Mouse (Mus musculus): Measurements from ENCODE around the gene Snap91.

Snap91 gene

DNA sequence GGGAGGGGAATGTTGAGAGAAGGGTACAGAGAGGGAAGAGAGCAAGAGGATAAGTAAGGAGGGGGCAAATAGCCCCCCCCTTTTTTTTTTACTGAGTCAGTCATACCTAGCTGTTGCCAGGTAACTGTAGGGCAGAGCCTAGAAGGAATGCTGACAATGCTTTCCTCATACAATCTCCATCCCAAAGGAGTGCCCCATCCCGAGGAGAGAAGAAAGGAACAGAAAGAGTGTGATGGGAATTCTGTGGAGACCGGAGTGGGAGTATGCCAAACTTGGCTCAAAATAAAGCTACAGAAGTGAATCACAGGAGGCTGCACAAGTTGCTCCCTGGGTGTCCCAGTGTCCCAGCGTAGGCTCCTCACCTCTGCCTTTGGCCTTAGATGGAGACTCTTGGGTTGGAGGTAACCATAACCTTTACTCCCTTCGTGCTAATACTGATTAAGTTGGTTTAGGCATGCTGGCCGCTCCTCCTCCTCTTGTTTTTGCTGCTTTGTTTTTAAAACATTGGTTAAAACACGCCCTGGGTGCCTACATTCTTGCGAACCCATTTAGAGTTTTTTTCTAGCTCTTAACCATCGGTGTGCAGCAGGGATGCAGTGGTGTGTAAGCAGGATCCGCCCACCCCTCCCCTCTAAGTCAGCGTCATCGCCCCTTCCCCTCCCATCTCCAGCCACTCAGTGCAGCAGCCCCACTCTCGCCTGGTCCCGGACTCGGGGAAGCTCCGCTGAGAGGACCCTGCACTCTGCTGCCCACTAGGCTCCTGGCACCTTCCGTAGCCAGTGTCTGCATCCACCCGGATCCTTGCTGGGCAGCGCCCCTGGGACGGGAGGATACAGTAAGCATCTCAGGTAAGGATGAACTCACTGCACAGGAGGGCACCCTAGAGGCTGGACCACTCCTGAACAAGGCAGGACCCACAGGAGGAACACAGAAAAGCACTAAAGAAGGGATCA is 137.2 kb downstream of the Snap91 start, which contains the start of gene Prss35:
Gene Prss35, plus strand, starts transcription at position 691 of the 953 bp plus-strand sequence.
- no peak for DNase-seq

DNA sequence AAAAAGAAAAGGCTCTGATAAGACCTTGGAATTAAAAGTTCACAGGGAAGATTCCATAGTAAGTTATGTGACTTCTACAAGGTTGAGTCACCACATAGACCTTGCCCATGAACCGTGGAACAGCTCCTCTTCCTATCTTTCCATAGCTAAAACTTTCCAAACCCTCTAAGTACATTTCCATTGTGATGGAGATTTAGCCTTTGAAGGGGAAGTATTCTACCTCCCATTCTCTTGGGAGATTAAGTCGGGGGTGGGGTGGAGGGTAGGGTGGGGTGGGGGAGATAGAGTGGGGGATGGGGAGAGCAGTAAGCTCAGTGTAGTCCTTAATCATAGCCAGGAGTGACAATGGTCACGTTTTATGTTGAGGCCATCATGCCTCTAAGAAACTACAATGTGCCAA is 140.5 kb downstream of the Snap91 start:
- DNase-seq: no peak

DNA sequence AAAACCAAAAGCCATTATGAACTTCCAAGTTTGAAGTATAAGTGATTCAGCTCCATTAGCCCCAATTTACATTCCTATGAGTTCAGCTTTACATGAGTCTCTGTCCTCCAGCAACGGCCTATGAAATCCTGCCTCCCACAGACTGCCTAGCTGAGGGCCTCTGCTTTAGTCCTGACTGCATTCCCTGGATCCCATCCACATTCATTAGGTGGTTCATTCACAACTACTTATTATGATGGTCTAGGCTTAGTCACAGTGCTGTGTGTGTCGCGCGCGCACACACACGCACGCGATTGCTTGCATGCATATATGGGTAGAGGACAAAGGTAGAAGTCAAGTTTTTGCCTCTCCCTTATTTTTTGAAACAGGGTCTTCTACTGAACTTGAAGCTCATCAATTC is 141.7 kb downstream of the Snap91 start:
- DNase-seq: no peak

DNA sequence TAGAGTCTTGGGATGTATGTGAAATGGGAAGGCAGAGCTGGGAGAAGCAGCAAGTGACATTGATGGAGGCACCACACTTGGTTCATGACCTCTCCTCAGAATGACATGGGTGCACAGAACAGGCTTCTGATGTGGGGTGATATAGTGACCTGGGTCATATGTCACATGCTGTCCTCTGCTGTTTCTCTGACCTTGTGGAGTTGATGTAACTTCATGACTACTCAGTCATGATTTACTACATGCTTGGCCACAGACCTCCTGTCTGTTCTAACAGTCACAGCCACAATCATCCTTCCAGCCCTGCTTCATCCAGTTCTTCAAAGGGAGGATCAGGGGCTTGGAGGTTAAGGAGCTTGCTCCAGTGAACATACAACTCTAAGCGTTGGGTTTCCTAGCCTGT is 142.4 kb downstream of the Snap91 start:
- no peak for DNase-seq

DNA sequence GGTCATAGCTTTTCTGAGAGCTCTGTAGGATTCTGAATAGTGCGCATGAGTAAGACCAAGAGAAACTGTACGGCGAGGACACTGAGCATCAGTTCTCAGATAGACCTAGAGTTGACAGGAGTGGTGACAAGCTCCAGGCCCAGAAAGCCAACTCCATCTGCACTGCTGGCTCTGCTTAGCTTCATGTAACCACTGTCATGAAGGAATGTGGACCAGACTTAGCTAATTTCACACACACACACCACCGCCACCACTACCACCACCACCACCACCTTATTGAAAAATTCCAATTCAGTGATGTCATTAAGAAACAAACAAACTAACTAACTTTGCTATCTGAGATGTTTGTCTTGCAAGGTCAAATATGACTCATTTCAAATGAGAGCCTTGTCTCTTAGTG is 143.5 kb downstream of the Snap91 start:
- DNase-seq: no peak

DNA sequence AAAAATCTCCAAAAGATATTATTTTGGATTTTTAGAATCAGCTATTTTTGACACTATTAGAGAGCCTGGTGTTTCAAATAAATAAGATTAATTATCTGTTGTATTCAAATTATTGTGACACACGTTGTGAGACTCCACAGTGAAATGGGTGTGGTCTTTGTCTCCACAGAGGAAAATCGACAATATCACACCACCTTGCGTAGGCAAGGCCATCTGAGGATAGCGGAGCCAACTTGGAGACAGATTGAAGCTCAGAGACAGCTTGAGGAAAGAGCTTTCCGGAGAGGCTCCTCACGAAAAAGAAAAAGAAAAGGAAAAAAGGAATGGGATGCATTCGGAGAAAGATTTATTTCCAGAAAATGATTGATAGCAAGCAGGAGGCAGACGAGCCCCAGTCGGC is 145.7 kb downstream of the Snap91 start:
- no peak for DNase-seq

DNA sequence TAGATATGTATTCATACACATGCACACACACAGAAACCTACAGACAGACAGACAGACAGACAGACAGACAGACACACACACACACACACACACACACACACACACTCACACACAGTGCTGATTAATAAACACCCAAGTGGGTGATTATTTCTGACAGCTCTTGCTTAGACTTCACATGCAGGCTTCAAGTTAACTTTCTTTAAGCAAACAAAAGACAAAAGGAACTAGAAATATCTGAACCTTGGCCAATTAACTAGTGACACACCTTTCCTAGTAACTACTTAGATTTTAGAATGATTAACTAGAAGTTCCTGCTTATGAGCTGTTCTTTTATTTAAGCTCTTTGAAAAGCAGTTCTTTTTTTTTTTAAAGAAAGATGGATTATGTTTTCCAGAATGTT is 146.1 kb downstream of the Snap91 start:
- DNase-seq: no peak

DNA sequence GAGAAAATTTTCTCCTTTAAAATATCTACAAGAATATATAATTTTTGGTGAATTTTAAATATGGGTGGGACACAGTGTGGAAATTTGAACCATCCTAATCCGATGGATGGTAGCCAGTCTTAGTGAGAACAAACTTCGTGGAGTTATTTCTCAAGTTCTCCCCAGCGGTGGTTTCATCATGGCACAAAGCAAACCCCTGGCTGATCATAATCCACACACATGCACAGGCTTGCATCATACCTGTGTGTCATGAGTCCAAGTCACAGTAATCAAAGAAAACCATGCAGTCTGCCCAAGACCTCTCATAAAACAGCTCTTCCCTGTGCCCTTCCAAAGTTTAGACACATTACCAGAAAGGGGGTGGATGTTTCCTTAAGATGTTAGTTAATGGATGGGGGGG is 150.6 kb downstream of the Snap91 start:
- no peak for DNase-seq

DNA sequence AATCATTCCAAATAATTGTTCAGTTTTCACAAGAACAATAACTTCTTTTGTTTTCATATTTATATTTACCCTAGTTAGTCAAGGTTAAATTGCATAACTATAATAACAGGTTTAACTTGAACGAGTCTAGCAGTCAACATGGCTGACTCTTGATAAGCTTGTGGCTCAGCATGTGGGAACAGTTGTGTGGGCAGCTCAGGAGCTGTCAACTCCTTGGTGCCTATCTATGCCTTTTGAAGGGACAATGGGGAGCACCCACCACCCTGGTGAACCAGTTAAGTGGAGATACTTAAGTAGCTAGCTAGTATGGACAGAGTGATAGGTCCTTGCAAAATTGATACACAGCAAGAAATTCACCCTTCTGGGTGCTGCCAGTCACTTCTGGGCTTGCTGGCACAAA is 151.4 kb downstream of the Snap91 start:
- DNase-seq: no peak

DNA sequence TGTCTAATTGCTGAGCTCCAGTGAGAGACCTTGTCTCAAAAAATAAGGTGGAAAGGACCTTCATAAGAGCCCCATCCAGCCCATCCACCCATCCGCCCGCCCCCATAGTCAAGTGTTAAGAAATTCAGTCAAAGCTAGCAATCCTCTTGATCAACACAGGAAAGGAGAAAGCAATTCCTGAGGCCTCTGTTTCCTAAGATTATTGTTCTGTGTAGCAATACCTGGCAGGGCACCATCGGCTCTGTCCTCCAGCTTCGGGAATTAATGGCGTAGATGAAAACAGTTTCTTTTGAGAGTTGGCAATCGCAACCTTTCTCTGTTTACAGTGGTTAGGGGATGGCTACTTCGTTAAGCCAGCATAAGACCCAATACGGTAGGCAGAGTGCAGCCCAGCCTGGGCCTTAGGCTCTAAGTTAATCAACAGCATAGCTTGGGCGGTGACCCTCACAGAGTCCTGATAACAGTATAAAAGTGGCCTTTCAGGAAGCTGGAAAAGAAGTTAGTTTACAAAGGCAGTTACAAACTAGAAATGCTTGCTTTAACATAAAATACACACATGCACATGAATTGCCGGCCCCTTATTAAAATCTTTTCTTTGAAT is 152.1 kb downstream of the Snap91 start:
- DNase-seq: no peak

DNA sequence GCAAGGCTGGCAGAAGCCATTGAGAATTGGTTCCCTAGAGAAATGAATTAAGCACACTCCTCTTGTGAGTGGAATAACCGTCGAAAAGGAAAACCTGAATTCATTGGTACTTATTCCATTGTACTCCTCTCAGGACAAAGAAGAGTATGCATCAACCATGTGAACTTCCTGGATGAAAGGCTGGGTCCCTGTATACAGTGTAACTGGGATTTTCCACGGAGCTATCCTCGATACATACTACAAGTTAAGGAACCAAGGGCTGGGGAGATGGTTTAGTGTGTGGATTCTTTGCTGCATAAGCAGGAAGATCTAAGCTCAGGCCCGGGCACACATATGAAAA is 154.1 kb downstream of the Snap91 start:
- no peak for DNase-seq

DNA sequence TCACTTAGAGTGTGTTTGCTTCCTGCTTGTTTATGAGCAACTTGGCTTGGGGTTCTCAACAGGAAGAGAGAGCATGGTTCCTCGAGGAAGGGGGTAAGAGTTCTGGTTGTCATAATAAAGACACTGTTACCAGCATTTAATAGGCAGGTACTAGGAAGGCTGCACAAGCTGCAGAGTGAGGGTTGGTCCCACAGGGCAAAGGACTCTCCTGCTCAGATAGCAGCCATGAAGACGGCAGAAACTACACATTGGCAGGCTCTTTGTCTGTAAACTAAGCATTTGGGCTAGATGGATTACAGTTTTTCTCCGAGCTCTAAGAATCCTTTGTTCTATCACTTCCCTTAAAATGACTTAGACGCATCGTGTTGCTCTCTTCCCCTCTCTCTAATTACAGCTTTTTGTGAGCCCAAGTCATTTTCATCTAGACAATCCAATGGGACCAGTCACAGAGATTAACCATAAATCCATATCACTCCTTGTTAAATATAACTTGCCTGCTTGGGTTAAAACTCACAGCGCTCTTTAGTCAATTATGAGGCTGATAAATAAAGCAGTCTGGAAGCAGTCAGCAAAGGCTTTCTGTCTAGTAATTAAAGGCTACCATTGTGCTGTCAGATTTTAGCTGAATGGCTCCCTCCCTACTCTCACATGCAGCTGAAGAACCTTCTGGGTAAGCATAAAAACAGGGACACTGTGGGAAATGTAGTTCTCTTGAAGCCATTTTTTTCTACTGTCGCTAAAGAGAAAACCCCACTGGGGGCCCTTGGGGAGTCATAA is 154.7 kb downstream of the Snap91 start:
- DNase-seq: no peak

DNA sequence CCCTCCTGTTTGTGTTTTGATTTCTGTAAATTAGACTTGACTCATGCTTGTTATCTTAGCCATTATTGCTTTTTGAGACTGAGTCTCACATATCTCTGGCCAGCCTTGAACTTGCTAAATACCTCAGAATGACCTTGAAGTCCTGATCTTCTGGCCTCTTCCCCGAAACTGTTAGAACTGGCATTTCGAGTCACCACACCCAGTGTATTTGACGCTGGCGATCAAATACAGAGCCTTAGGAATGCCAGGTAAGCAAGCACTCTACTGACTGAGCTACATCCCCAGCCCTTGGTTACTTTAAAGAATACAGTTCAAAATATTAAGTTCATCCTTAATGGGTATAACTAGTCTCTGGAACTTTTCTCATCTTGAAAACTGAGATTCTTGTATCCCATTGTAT is 155.4 kb downstream of the Snap91 start:
- DNase-seq: no peak

DNA sequence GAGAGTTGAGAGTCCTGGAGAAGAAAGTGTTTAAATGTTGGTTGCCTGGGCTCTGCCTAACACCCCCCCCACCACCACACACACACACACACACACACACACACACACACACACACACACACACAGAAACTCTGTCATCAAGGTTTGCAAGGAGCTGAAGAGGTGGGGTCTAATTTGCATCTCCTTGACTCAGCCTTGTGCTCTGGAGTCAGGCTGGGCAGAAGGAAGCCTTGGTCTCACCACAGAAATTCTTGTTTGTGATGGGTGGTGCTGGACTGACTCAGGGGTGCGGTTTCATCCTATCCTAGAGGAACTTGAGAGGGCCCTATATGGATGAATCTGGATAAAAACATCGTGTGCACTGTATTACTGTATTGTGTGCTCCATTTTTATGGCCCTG is 159.7 kb downstream of the Snap91 start:
- DNase-seq: no peak

DNA sequence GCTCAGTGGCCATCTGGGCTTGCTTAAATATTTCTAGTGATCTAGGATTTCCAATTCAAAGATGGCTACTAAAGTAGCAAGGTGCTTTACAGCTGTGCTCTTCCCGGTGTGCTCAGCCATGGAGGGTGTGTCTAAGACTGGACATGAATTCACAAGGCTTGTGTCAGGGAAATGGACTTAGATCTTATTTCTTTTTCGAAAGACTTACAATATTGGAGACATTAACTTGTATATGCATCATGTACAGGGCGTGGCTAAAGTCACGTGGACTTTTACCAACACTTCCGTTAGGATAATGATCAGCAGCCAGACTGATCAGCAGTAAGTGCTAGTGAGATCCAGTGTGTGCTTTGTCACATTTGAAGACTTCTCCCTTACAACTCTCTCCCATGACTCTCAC is 160.2 kb downstream of the Snap91 start:
- DNase-seq: no peak

DNA sequence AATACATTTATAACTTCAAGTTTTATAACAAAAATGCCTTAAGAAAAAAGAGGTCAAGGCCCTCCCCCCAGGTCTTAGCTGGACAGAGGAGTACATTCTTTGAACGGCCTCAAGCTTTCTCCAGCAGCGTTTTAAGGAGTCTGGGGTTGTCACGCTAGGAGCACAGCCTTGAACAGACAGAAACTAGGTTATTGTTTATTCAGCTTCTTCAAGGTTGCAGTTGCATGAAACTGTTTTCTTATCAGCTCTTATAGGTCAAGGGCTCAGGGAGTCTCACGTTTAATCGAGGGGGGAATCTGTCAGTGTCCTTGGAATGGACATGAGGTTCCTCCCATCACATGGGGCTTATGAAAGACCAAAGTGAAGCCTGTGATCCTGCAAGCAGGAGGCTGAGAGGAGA is 163.3 kb downstream of the Snap91 start:
- no peak for DNase-seq

DNA sequence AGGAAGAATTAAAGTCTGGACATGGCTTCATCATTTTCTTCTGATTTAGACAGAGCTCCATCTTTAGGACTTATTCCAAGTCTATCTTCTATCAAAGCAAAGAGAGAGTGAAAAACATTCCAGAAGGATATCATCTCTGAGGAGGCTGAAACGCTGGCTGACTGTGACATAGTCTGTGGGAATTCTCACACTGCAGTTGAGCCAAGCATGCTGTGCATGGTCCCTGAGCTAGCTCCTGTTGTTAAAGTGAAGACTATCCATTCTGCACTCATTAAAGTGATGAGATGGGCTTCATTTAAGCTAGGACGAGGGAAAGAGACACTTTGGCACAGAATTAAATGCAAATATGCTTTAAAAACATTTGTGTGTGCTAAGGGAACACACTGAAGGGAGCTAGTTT is 163.9 kb downstream of the Snap91 start:
- DNase-seq: no peak

Data from thymus, adult 18-20 months (tissue).